Mouse (Mus musculus) gastrocnemius, postnatal 4 days (tissue): Measurements from ENCODE around the gene Zscan22. TPM values are rescaled to one million over a fixed set of nuclear protein-coding genes. Genes with fewer than 3 reads are reported as not detected.
"Not testable (repeated sequence)": the region's sequence is repeated elsewhere in the genome, so short reads cannot be mapped to it uniquely, and the experiment has no call there.

Source experiments
- DNase-seq, 2 experiments: peaks; one replicate each; pipeline ENCODE4 v3.0.0; 2021 to 2022; ENCODE audit warnings: low spot score in 2 of 2, mixed read lengths in 2 of 2
- total RNA-seq, 2 experiments: library from RNA; stranded (reverse); gene quantifications; 2 replicates each; pipeline ENCODE4 v1.2.3; 2021

Gene Zscan22
- total RNA-seq, 2 experiments from 2014 or later = 4.9 to 5.7 TPM

DNA sequence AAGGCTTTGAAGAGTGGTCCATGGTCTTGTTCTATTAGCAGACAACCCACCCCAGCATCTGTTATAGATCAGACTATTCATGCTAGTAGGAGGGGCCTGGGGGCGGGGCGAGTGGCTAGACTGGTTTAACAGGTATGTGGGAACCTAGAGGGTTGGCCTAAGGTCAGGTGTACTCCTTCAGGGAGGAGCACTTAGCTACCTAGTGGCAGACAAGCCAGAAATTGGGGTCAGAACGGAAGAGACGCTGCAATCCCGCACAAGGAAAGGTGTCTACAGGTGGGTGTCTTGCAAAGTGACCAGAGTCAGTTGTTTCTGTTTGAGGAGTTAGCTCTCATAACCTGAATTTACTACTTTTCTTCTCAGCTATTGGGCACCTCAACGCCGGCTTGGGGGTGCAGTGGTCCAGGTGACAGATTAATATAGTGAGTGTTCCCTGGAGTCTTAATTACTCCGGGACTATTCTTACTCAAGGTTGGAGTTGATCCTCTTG is 29.6 kb downstream of the Zscan22 start, which contains the start of gene Rnf225:
Rnf225 (plus strand) TSS at position 226 of the 490 bp plus-strand sequence.
- no peak for DNase-seq

DNA sequence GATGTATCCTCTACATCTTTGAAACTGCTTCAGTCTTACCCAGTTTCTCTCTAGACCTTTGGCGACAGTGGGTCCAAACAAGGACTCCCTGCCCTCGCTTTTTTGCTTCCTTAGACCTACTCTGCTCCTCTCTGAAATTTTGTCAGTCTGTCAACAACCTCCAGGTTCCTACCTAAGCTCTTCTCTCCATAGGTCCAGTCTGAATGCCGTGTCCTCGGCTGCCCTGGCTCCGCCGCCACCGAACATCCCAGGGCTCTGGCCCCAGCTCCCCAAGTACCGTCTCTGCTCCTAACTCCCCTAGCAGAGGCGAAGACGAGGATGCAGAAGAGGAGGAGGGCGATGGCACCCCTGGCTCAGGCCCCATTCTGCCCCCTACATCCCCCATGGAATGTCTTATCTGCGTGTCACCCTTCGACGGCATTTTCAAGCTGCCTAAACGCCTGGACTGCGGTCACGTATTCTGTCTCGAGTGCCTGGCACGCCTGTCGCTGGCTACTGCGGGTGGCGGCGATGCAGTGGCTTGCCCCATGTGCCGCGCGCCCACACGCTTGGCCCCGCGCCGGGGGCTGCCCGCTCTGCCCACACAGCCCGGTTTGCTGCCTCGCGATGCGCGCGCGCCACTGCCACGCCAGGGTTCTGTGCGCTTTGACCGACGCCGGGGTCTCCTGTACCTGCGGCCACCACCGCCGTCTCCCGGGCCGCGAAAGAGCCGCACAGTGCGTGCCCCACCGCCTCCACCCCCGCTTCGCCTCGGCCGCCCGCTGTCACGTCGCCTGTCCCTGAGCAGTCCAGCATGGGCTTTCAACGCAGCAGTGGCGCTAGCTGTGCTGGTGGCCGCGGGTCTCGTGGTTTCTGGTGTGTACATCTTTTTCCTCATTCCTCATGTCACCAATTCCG is 30.3 kb downstream of the Zscan22 start:
- peak; percentile 31 to 43 for DNase-seq

DNA sequence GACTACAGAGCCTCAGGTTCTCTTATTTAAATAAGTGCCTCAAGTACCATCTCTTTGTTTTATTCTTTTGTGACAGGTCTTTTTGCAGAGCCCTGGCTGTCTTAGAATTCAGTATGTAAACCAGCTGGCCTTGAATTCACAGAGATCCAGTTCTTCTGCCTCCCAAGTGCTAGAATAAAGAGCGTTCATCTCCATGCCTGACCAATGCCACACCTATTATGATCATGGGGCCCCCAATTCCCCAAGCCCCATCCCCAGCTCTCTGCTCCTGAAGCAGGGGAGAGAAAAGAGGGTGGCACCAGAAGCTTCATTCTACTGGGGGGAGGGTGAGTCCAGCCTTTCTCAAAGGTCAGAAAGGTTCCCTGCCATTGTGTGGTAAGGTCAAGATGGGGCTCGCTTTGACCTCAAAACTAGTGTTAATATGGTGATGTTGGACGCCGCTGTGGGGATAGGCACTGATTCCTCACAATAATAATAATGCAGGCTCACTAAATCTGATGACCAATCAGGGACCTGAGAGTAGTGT is 36.1 kb downstream of the Zscan22 start:
- DNase-seq = no peak

DNA sequence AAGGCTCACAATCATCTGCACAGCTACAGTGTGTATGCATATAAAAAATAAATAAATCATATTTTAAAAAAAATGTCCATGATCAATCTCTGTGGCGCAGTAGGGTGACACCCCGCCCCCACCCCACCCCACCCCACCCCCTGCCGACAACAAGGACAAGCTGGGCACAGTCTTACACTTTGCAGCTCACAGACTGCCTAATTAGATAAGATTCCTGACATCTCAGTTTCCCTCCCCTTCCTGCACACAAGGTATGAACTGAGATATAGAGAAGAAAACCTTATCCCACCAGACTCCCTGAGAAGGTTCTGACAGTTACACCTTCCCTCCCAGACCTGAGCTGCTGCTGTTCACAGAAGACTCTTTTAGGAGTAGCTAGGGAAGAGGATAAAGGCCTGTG is 37.2 kb downstream of the Zscan22 start:
- no peak for DNase-seq

DNA sequence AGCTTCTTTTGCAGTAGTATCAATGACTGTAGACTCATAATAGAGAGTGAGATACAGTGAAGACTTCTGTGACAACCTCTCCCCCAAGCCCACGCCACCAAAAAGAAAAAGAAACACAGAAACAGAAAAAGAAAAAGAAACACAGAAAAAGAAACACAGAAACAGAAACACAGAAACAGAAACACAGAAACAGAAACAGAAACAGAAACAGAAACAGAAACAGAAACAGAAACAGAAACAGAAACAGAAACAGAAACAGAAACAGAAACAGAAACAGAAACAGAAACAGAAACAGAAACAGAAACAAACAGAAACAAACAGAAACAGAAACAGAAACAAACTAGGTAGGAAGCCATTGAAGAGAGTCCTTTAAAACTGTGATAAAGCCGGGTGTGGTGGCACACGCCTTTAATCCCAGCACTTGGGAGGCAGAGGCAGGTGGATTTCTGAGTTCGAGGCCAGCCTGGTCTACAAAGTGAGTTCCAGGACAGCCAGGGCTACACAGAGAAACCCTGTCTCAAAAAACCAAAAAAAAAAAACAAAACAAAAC is 39.7 kb downstream of the Zscan22 start:
- not testable (repeated sequence) for DNase-seq

DNA sequence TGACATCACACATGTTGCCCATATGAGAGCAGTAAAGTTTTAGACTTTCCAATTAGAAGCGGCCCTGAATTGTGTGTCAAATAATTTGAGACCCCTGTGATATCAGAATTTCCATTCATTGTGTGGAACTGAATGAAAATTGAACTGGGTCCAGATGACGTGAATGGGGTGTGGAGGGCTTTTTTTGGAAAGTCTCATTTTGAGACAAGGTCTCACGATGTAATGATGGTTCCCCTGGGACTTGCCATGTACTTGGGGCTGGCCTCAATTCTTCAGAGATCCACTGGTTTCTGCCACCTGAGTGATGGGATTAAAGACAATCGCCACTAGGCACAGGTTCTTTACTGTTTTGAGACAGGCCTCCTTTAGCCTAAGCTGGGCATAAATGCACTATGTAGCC is 43.0 kb downstream of the Zscan22 start:
- DNase-seq = no peak

DNA sequence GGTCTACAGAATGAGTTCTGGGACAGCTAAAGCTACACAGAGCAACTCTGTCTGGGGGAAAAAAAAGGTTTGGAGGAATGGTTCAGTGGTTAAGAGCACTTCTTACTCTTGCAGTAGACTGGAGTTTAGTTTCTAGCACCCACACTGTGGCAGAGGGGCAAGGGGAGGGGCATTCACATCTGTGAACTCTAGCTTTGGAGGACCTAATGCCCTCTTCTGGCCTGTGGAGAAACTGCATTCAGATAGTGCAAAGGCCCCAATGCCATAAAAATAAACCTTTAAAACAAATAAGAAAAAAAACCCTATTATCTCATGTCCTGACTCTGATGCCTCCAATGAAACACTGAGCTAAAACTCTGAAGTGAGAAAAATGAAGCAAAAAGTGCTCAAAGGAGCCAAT is 45.9 kb downstream of the Zscan22 start:
- no peak for DNase-seq

DNA sequence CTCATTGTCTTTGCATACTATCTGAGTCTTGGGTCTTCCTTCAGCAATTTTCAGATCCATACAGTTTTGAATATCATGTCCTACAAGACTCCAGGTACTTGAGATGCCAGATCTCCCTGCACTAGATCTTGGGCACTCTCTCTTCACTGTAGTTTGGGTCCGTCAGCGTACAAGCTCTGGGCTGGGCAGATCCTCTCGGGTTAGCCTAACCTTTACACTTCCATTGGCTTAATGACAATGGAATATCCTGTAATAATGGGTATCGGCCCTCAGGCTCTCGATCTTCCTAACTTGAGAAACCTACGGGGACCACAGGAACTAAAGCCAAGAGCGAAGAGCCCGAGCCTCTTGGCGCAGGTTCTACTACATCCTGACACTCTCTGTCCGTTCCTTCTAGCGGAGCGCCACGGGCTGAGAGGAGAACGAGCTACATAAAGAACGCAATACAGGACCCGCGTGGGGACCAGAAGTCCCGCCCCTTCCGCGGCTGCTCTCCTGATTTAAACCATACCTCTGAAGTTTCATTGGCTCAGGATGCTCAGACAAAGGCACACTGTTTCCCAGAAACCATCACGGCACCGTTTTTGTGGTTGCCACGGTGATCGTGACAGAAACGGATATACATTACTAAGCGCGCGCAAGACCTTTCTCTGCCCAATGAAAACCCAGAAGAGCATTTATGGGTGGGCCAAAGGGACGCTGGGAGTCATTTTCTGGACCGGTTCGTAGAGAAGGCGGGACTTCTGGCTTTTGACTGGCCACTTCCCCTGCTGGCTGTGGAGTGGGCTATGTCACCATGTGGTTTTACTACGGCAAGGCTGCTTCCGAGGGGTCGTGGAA is 51.6 kb downstream of the Zscan22 start:
- DNase-seq = peak; percentile 68 to 89

DNA sequence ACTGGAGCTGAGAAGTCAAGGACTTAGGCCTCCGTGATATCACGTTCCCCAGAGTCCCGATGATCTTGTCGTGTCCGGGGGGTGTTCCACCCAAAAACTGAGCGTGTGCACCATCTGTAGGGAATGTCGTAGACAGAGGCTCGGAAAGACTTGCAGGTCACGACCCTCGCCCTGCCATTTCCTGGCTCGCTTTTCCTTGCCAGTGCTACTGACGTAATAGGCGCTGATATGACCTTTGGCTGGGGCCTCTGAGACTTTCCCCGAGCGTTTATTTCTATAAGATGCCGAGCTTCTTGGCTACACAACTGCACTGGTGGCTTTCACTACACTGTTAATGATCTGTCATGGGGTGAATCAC is 52.2 kb downstream of the Zscan22 start:
- peak in 1 of 2 experiments; percentile 24 for DNase-seq

DNA sequence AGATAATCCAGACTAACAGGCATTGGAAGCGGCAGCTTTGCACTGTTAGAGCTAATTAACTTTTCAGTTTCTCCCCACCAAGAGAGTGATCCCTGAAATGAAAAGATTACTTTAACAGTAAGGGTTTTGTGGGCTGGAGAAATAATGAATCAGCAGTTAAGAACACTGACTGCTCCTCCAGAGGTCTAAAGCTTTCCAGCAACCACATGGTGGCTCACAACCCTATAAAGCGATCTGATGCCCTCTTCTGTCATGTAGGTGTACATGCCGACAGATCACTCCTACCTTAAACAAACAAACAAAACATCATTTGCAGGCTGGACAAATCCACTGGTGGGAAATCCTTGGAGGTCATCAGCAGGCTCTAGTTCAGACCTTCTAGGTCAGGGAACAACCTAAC is 57.3 kb downstream of the Zscan22 start:
- DNase-seq = no peak

DNA sequence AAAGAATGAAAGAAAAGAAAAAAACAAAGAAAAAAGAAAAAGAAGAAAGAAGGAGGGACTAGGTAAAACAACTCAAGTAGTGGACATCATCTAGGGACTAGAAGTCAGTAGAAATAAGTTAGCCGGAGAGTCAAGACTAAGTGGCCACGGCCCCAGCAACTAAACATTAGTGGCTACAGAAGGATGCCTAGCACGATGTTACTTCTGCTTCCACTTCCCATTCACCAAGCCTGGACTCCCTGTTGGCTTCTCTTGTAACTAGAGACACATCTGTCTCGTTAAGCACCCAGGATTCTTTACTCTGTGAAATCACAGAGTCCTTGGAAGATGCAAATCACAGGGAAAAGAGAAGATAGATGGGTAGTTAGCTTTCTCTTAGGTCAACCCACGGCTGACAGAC is 59.9 kb downstream of the Zscan22 start:
- no peak for DNase-seq

Other genes with a start within 250 kb of the Zscan22 start
- not detected for gene Vmn2r55, start 212.8 kb upstream of the Zscan22 start, total RNA-seq
- gene Vmn2r56, start 162.8 kb upstream of the Zscan22 start, total RNA-seq = not detected
- gene Zscan18, start 94.2 kb upstream of the Zscan22 start, total RNA-seq = 1 to 10 TPM; 7.5 to 7.8 TPM
- gene Zfp329, start 79.0 kb upstream of the Zscan22 start, total RNA-seq = 10 to 100 TPM in 1 of 2 experiments, 1 to 10 TPM in 1; 9.5 to 11.6 TPM
- 10 to 100 TPM; 19.5 to 20.3 TPM for gene Zfp110, start 63.1 kb upstream of the Zscan22 start, total RNA-seq
- 1 to 10 TPM; 3.2 to 3.4 TPM for gene Zfp128, start 16.6 kb upstream of the Zscan22 start, total RNA-seq
- 1,000 to 10,000 TPM; 1,104 to 1,266 TPM for gene Rps5, start 24.5 kb downstream of the Zscan22 start, total RNA-seq
- gene Rnf225, start 29.6 kb downstream of the Zscan22 start, total RNA-seq = under 1 TPM; 0.62 to 0.69 TPM
- gene Zfp324, start 68.0 kb downstream of the Zscan22 start, total RNA-seq = 1 to 10 TPM; 6.0 to 6.6 TPM
- gene Zfp446, start 80.0 kb downstream of the Zscan22 start, total RNA-seq = 1 to 10 TPM; 4.2 TPM
- under 1 TPM; 0.10 to 0.20 TPM for gene Slc27a5, start 100.4 kb downstream of the Zscan22 start, total RNA-seq
- gene Trim28, start 101.3 kb downstream of the Zscan22 start, total RNA-seq = 100 to 1,000 TPM; 232 to 252 TPM
- gene Zbtb45, start 112.2 kb downstream of the Zscan22 start, total RNA-seq = 10 to 100 TPM; 10.4 to 13.5 TPM
- 100 to 1,000 TPM; 135 to 143 TPM for gene Chmp2a, start 137.0 kb downstream of the Zscan22 start, total RNA-seq
- gene Ube2m, start 140.5 kb downstream of the Zscan22 start, total RNA-seq = 100 to 1,000 TPM; 163 to 175 TPM
- 1 to 10 TPM; 1.6 to 1.8 TPM for gene Mzf1, start 156.9 kb downstream of the Zscan22 start, total RNA-seq
- gene Vmn1r85, start 197.4 kb downstream of the Zscan22 start, total RNA-seq = not detected
- not detected for gene Vmn1r86, start 222.1 kb downstream of the Zscan22 start, total RNA-seq
- gene Vmn1r87, start 242.3 kb downstream of the Zscan22 start, total RNA-seq = not detected